Mouse (Mus musculus): Measurements from ENCODE around the gene Rnf220. TPM values are rescaled to one million over a fixed set of nuclear protein-coding genes. Genes with fewer than 3 reads are reported as not detected.

Gene Rnf220
- 54.1 and 55.5 TPM in 2 replicates for polyA plus RNA-seq (2014; fragmentation: Nextera tagmentation; extraction: Ambion mirVana)

GRCm38 (mm10) chr4:117496482-117497165, at the start of gene Rnf220:
Rnf220 (minus strand) TSS chr4:117497052.
- peaks cover 16% of the 10 kb centered on the region for H3K4me1 ChIP-seq (replicated peaks; ENCODE audit: control insufficient read depth, insufficient read depth, low read length)
- H3K4me2 ChIP-seq (replicated peaks; ENCODE audit: low read depth, low read length), result peak within 1 kb of the TSS; percentile 73
- H3K4me3 ChIP-seq (ENCODE audit: low read depth, low read length), result peak within 1 kb of the TSS; percentile 56
- peak; percentile 87 for DNase-seq (ENCODE audit: low spot score)
- H3K27me3 ChIP-seq (ENCODE audit: control insufficient read depth, insufficient read depth, low read length), result peaks cover 46% of the 10 kb centered on the region
- peak; percentile 94 for ATAC-seq (ENCODE audit: low FRiP score)
- peak within 1 kb of the TSS; percentile 88 for H3K27ac ChIP-seq (ENCODE audit: low read depth, low read length)
- peak within 1 kb of the TSS; percentile 71 for H3K9ac ChIP-seq (ENCODE audit: low read depth, low read length)
- 0% methylated on average over 42 of the region's 42 CpGs for WGBS
- no peaks in the 10 kb centered on the region for H3K9me3 ChIP-seq (ENCODE audit: control insufficient read depth, low read length)
- no peaks in the 10 kb centered on the region for H3K36me3 ChIP-seq (ENCODE audit: control insufficient read depth, insufficient read depth, low read length)

GRCm38 (mm10) chr4:117546616-117547015, 49.8 kb upstream of the Rnf220 start:
- ATAC-seq (ENCODE audit: low FRiP score) (no peak), DNase-seq (ENCODE audit: low spot score) (no peak)
- WGBS, result 89% methylated on average over 6 of the region's 6 CpGs
- Histone ChIP-seq H3K4me3 (ENCODE audit: low read depth, low read length) (no peak overlapping the region), H3K4me2 (replicated peaks; ENCODE audit: low read depth, low read length) (no peak overlapping the region), H3K9ac (ENCODE audit: low read depth, low read length) (no peak overlapping the region), H3K27ac (ENCODE audit: low read depth, low read length) (no peak overlapping the region), H3K27me3 (ENCODE audit: control insufficient read depth, insufficient read depth, low read length) (no peaks in the 10 kb centered on the region), H3K9me3 (ENCODE audit: control insufficient read depth, low read length) (no peaks in the 10 kb centered on the region), H3K36me3 (ENCODE audit: control insufficient read depth, insufficient read depth, low read length) (no peaks in the 10 kb centered on the region), H3K4me1 (replicated peaks; ENCODE audit: control insufficient read depth, insufficient read depth, low read length) (peaks cover 5% of the 10 kb centered on the region; the same call in 1 of the 2 replicates)

DNA sequence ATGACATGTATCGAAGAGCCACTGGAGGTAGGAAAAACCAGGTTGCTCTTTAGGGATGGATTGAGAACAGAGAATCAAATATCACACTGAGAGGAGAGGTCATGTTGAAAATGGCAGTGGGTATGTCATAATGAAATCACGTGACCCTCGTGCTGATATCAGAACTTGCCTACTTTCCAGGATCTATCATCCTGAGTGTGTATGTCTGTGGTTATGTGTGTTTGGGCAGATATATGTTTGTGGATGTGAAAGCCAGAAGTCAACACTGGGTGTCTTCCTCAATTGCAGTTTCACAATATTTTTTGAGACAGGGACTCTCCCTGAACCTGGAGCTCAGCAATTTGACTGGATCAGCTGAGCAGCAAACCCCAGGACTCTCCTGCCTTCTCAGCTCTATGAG, 48.6 kb upstream of the Rnf220 start:
- H3K4me2 ChIP-seq (replicated peaks; ENCODE audit: low read depth, low read length), result no peak overlapping the region
- no peak overlapping the region for H3K27ac ChIP-seq (ENCODE audit: low read depth, low read length)
- no peaks in the 10 kb centered on the region for H3K9me3 ChIP-seq (ENCODE audit: control insufficient read depth, low read length)
- H3K4me1 ChIP-seq (replicated peaks; ENCODE audit: control insufficient read depth, insufficient read depth, low read length), result no peaks in the 10 kb centered on the region
- 88% methylated on average over 3 of the region's 3 CpGs for WGBS
- no peaks in the 10 kb centered on the region for H3K36me3 ChIP-seq (ENCODE audit: control insufficient read depth, insufficient read depth, low read length)
- no peak for ATAC-seq (ENCODE audit: low FRiP score)
- no peaks in the 10 kb centered on the region for H3K27me3 ChIP-seq (ENCODE audit: control insufficient read depth, insufficient read depth, low read length)
- no peak overlapping the region for H3K4me3 ChIP-seq (ENCODE audit: low read depth, low read length)
- no peak for DNase-seq (ENCODE audit: low spot score)
- no peak overlapping the region for H3K9ac ChIP-seq (ENCODE audit: low read depth, low read length)

- Histone ChIP-seq H3K9ac (ENCODE audit: low read depth, low read length) (no peak overlapping the region), H3K27ac (ENCODE audit: low read depth, low read length) (no peak overlapping the region), H3K4me1 (replicated peaks; ENCODE audit: control insufficient read depth, insufficient read depth, low read length) (no peaks in the 10 kb centered on the region), H3K4me2 (replicated peaks; ENCODE audit: low read depth, low read length) (no peak overlapping the region), H3K4me3 (ENCODE audit: low read depth, low read length) (no peak overlapping the region), H3K9me3 (ENCODE audit: control insufficient read depth, low read length) (no peaks in the 10 kb centered on the region), H3K27me3 (ENCODE audit: control insufficient read depth, insufficient read depth, low read length) (no peaks in the 10 kb centered on the region), H3K36me3 (ENCODE audit: control insufficient read depth, insufficient read depth, low read length) (no peaks in the 10 kb centered on the region)
- DNase-seq (ENCODE audit: low spot score) (no peak), ATAC-seq (ENCODE audit: low FRiP score) (no peak)
- WGBS, result 61% methylated on average over 5 of the region's 5 CpGs
Observed at GRCm38 (mm10) chr4:117540571-117540970, 43.7 kb upstream of the Rnf220 start.

- Histone ChIP-seq H3K9me3 (ENCODE audit: control insufficient read depth, low read length) (no peaks in the 10 kb centered on the region), H3K27ac (ENCODE audit: low read depth, low read length) (no peak overlapping the region), H3K9ac (ENCODE audit: low read depth, low read length) (no peak overlapping the region), H3K27me3 (ENCODE audit: control insufficient read depth, insufficient read depth, low read length) (no peaks in the 10 kb centered on the region), H3K4me2 (replicated peaks; ENCODE audit: low read depth, low read length) (no peak overlapping the region), H3K4me3 (ENCODE audit: low read depth, low read length) (no peak overlapping the region), H3K4me1 (replicated peaks; ENCODE audit: control insufficient read depth, insufficient read depth, low read length) (no peaks in the 10 kb centered on the region), H3K36me3 (ENCODE audit: control insufficient read depth, insufficient read depth, low read length) (no peaks in the 10 kb centered on the region)
- WGBS, result 77% methylated on average over 8 of the region's 8 CpGs
- DNase-seq (ENCODE audit: low spot score), result no peak
- 0 out of 2 replicates have a peak, but pooled peaks have one; percentile 27 for ATAC-seq (ENCODE audit: low FRiP score)
Observed at GRCm38 (mm10) chr4:117539329-117539980, 42.6 kb upstream of the Rnf220 start.

GRCm38 (mm10) chr4:117537002-117537401, 40.1 kb upstream of the Rnf220 start:
- Histone ChIP-seq H3K27me3 (ENCODE audit: control insufficient read depth, insufficient read depth, low read length) (no peaks in the 10 kb centered on the region), H3K4me1 (replicated peaks; ENCODE audit: control insufficient read depth, insufficient read depth, low read length) (no peaks in the 10 kb centered on the region), H3K27ac (ENCODE audit: low read depth, low read length) (no peak overlapping the region), H3K9ac (ENCODE audit: low read depth, low read length) (no peak overlapping the region), H3K4me3 (ENCODE audit: low read depth, low read length) (no peak overlapping the region), H3K4me2 (replicated peaks; ENCODE audit: low read depth, low read length) (no peak overlapping the region), H3K36me3 (ENCODE audit: control insufficient read depth, insufficient read depth, low read length) (no peaks in the 10 kb centered on the region), H3K9me3 (ENCODE audit: control insufficient read depth, low read length) (no peaks in the 10 kb centered on the region)
- 85% methylated on average over 7 of the region's 7 CpGs for WGBS
- DNase-seq (ENCODE audit: low spot score), result no peak
- no peak for ATAC-seq (ENCODE audit: low FRiP score)

DNA sequence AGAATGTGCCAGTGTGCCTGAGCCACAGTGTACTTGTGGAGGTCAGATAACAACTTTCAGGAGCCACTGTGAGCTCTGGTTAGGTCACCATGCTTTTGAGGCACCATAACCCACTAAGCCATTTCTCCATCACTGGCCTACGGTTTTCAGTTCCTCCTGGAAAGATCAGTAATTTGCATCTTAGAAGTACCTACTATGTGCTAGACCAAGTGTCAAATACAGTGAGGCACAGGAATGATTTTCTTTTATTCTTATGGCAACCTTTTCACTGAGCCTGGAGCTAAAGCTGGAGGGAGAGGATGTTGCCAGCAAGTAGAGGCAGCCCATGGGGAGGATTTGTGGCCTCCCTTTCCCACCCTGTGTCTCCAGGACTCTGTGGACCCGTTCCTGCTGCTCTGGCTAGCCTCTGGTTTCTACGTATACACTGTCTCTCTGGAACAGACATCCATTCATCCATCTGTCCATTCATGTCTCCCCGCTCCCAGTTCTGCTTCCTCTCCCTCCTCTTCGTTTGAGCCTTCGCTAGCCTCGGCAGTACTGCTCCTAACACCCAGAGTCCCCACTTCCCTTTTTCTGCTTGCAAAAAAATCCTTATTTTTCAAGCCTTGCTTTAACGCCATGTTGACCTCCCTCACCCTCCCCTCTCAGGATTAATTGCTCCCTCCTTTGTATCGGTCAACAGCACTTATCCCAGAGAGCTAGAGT, 38.8 kb upstream of the Rnf220 start:
- H3K27me3 ChIP-seq (ENCODE audit: control insufficient read depth, insufficient read depth, low read length), result no peaks in the 10 kb centered on the region
- no peak overlapping the region for H3K9ac ChIP-seq (ENCODE audit: low read depth, low read length)
- no peak for ATAC-seq (ENCODE audit: low FRiP score)
- H3K36me3 ChIP-seq (ENCODE audit: control insufficient read depth, insufficient read depth, low read length), result no peaks in the 10 kb centered on the region
- no peak for DNase-seq (ENCODE audit: low spot score)
- 59% methylated on average over 9 of the region's 9 CpGs for WGBS
- H3K4me3 ChIP-seq (ENCODE audit: low read depth, low read length), result no peak overlapping the region
- H3K9me3 ChIP-seq (ENCODE audit: control insufficient read depth, low read length), result no peaks in the 10 kb centered on the region
- no peak overlapping the region for H3K4me2 ChIP-seq (replicated peaks; ENCODE audit: low read depth, low read length)
- H3K4me1 ChIP-seq (replicated peaks; ENCODE audit: control insufficient read depth, insufficient read depth, low read length), result no peaks in the 10 kb centered on the region
- H3K27ac ChIP-seq (ENCODE audit: low read depth, low read length), result no peak overlapping the region

DNA sequence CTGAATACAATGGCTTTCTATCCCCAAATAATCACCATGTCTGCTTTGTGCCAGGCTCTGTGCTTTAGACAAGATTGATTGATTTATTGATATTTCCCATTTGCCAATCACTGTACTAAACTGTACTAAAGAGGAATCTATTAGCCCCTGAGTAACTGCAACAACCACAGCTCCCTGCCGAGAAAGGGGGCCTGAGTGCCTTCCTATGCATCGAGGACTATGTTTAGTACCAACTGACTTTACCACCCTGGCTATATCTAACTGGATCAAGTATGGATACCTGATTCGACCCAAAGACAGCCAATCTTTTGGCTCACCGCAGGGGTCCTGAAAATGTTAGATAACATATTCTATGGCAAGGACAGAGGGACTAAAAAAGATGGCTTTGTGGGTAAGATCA, 33.0 kb upstream of the Rnf220 start:
- H3K9me3 ChIP-seq (ENCODE audit: control insufficient read depth, low read length), result no peaks in the 10 kb centered on the region
- H3K27me3 ChIP-seq (ENCODE audit: control insufficient read depth, insufficient read depth, low read length), result peaks cover 2% of the 10 kb centered on the region; the same call in 1 of the 2 replicates
- no peaks in the 10 kb centered on the region for H3K4me1 ChIP-seq (replicated peaks; ENCODE audit: control insufficient read depth, insufficient read depth, low read length)
- WGBS, result 71% methylated on average over 4 of the region's 4 CpGs
- no peak for DNase-seq (ENCODE audit: low spot score)
- H3K4me3 ChIP-seq (ENCODE audit: low read depth, low read length), result no peak overlapping the region
- H3K36me3 ChIP-seq (ENCODE audit: control insufficient read depth, insufficient read depth, low read length), result no peaks in the 10 kb centered on the region
- H3K27ac ChIP-seq (ENCODE audit: low read depth, low read length), result no peak overlapping the region
- no peak overlapping the region for H3K4me2 ChIP-seq (replicated peaks; ENCODE audit: low read depth, low read length)
- no peak overlapping the region for H3K9ac ChIP-seq (ENCODE audit: low read depth, low read length)
- ATAC-seq (ENCODE audit: low FRiP score), result no peak

All from hindbrain, embryonic 11.5 days (tissue).